Mouse (Mus musculus) heart, embryonic 14.5 days (tissue): ENCODE measurements around the gene 9930104L06Rik. TPM values are rescaled to one million over a fixed set of nuclear protein-coding genes. Genes with fewer than 3 reads are reported as not detected.
"Not testable (repeated sequence)": the region's sequence is repeated elsewhere in the genome, so short reads cannot be mapped to it uniquely, and the experiment has no call there.

Source experiments
- ATAC-seq: fragments of 200-750 bp; cut with Nextera tagmentation; 2 replicates; pipeline ENCODE4 v1.8.0; 2017; ENCODE audit warnings: low read depth, moderate TSS enrichment; ENCODE audit not compliant: insufficient number of reproducible peaks, insufficient read depth, low FRiP score
- H3K27ac ChIP-seq, 2 experiments: fragments of 200-500 bp in 1 of 2; fragments of 300-500 bp in 1 of 2; sonication (generic) in 1 of 2; replicated peaks in 1 of 2; 2 replicates each; pipeline ENCODE4 v1.5.1; 2012 to 2014; ENCODE audit warnings: low read depth in 2 of 2, low read length in 2 of 2, control low read depth in 1 of 2, mild to moderate bottlenecking in 1 of 2, mixed read lengths in 1 of 2; ENCODE audit not compliant: control insufficient read depth in 1 of 2, insufficient read depth in 1 of 2
- H3K27me3 ChIP-seq: fragments of 300-500 bp; sonication (generic); 2 replicates; pipeline ENCODE4 v1.6.1; 2014; ENCODE audit warnings: mild to moderate bottlenecking, low read length, control low read depth; ENCODE audit not compliant: control insufficient read depth, insufficient read depth
- H3K36me3 ChIP-seq: fragments of 300-500 bp; sonication (generic); 2 replicates; pipeline ENCODE4 v1.6.1; 2014; ENCODE audit warnings: mild to moderate bottlenecking, control low read depth, low read length, mixed read lengths; ENCODE audit not compliant: control insufficient read depth, insufficient read depth
- H3K4me1 ChIP-seq, 2 experiments: fragments of 200-500 bp in 1 of 2; fragments of 300-500 bp in 1 of 2; sonication (generic) in 1 of 2; 2 replicates each; pipeline ENCODE4 v1.6.1; 2012 to 2014; ENCODE audit warnings: low read length in 2 of 2, control low read depth in 1 of 2, mixed read lengths in 1 of 2; ENCODE audit not compliant: control insufficient read depth in 2 of 2, insufficient read depth in 2 of 2
- H3K4me2 ChIP-seq: fragments of 300-500 bp; sonication (generic); 2 replicates; pipeline ENCODE4 v1.6.1; 2014; ENCODE audit warnings: mild to moderate bottlenecking, low read length
- H3K4me3 ChIP-seq, 2 experiments: fragments of 200-500 bp in 1 of 2; fragments of 300-500 bp in 1 of 2; sonication (generic) in 1 of 2; 2 replicates each; pipeline ENCODE4 v1.5.1; 2012 to 2014; ENCODE audit warnings: low read length in 2 of 2, mild to moderate bottlenecking in 2 of 2, control low read depth in 1 of 2, low read depth in 1 of 2, moderate library complexity in 1 of 2; ENCODE audit not compliant: control insufficient read depth in 1 of 2, insufficient read depth in 1 of 2
- H3K9ac ChIP-seq: fragments of 300-500 bp; sonication (generic); 2 replicates; pipeline ENCODE4 v1.6.1; 2014; ENCODE audit warnings: mild to moderate bottlenecking, low read length
- H3K9me3 ChIP-seq: fragments of 300-500 bp; sonication (generic); 2 replicates; pipeline ENCODE4 v1.6.1; 2016; ENCODE audit warnings: low read length, control low read depth; ENCODE audit not compliant: control insufficient read depth
- WGBS: fragments of 180-500 bp; shearing (Covaris S2); extraction: QIAGEN DNeasy Blood & Tissue Kit; methylation state at CpG from one replicate; pipeline ENCODE4 v1.1.7; 2014; 5-methylcytosine and 5-hydroxymethylcytosine counted together
- polyA plus RNA-seq: library from polyadenylated mRNA; unstranded; fragments of >200 nt; fragmentation: Nextera tagmentation; extraction: Ambion mirVana; gene quantifications from 2 replicates; pipeline ENCODE4 v1.2.1, GENCODE M21; 2014

9930104L06Rik gene
- polyA plus RNA-seq, 1 experiment from 2014 or later, result 4.3 TPM

DNA sequence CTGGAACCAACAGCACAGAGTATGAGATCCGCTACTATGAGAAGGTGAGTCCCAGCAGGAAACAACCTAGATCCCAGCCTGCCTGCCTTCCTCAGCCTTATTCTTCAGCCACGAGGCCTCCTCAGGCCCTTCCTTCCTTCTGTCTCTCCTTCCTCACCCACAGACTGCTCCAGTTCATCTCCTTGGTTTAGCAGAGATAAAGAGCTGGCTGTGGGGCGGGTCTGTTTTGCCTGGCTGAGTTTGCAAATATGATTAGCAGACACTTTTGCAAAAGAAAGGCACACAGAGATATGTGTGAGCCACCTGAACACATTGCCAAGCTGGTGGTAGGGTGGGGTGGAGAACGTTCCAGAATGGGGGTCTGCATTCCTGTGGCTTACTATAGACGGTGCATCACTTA, 36.9 kb upstream of the 9930104L06Rik start:
- H3K4me2 ChIP-seq, result no peak overlapping the region
- no peak overlapping the region for H3K27ac ChIP-seq
- no peak overlapping the region for H3K4me3 ChIP-seq
- H3K9ac ChIP-seq, result no peak overlapping the region
- no peaks in the 10 kb centered on the region for H3K9me3 ChIP-seq
- WGBS, result 52% methylated on average over 5 of the region's 5 CpGs
- H3K4me1 ChIP-seq, result peaks cover 3 to 4% of the 10 kb centered on the region in 2 experiments
- ATAC-seq, result no peak
- H3K36me3 ChIP-seq, result no peaks in the 10 kb centered on the region
- peaks cover 44% of the 10 kb centered on the region for H3K27me3 ChIP-seq

DNA sequence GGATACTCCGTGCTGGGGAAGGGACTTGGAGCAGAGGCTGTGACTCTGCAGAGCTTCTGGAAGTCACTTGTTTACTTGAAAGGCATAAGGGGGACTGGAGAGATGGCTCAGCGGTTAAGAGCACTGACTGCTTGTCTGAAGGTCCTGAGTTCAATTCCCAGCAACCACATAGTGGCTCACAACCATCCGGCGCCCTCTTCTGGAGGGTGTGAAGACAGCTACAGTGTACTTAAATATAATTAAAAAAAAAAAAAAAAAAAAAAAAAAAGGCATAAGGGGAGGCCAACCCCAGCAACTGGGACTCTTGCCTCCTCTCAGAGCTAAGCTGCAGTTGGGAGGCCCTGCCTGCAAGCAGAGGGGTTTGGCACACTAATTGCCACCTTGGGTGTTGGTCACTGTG, 31.4 kb upstream of the 9930104L06Rik start:
- H3K27me3 ChIP-seq, result peaks cover 8% of the 10 kb centered on the region; the same call in 1 of the 2 replicates
- H3K9ac ChIP-seq, result no peak overlapping the region
- no peaks in the 10 kb centered on the region for H3K9me3 ChIP-seq
- ATAC-seq, result no peak
- H3K4me3 ChIP-seq, result no peak overlapping the region
- 66% methylated on average over 4 of the region's 4 CpGs for WGBS
- no peaks in the 10 kb centered on the region for H3K36me3 ChIP-seq
- peaks cover 3 to 7% of the 10 kb centered on the region in 2 experiments; a peak in 2 of 4 replicates for H3K4me1 ChIP-seq
- no peak overlapping the region for H3K27ac ChIP-seq
- H3K4me2 ChIP-seq, result no peak overlapping the region

DNA sequence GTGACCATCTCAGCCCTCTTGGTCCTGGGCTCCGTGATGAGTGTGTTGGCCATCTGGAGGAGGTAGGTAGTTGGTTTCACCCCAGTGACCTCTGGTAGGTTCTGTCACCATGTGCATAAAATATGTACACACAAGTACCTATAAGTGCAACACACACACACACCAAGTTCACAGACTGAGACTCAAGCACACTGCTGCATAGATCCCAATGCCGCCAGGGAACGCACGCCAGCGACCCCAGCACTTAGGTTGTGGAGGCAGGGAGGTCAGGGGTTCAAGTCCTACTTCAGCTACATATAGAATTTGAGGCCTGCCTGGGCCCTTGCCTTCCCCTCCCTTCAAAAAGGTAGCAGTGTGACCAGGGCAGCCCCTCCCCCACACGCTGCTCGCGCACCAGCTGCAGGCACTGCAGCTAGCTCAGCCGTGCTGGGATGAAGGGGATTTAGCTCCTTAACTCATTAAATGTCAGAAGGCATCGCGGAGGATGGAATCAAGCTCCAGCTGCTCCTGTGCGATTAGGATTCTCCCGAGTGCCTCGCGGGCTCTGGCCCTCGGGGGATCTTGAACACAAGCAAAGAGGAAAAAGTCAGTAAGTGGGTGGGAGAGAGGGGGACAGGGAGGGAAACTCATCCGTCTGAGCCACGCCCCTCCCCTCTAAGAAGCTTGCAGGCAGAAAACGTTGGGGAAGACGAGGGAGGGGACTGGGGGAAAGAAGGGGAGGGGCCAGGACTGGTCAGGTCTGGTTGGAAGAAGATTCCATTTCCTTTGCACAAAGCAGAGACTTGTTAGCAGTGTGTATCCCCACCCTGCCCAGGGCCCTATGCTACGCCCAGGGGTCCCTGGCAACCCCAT, 30.7 kb upstream of the 9930104L06Rik start:
- H3K27ac ChIP-seq, result no peak overlapping the region
- H3K4me3 ChIP-seq, result 0 out of 4 replicates have a peak overlapping the region, but pooled peaks of 1 of the 2 experiments have one; percentile 4
- 0 out of 2 replicates have a peak, but pooled peaks have one; percentile 40 for ATAC-seq
- peak overlapping the region; percentile 34; the same call in 1 of the 2 replicates for H3K9ac ChIP-seq
- WGBS, result 9% methylated on average over 21 of the region's 21 CpGs
- peak overlapping the region; percentile 56 for H3K4me2 ChIP-seq
- H3K36me3 ChIP-seq, result no peaks in the 10 kb centered on the region
- H3K27me3 ChIP-seq, result peaks cover 8% of the 10 kb centered on the region; the same call in 1 of the 2 replicates
- peaks cover 3 to 7% of the 10 kb centered on the region in 2 experiments; a peak in 2 of 4 replicates for H3K4me1 ChIP-seq
- H3K9me3 ChIP-seq, result no peaks in the 10 kb centered on the region

DNA sequence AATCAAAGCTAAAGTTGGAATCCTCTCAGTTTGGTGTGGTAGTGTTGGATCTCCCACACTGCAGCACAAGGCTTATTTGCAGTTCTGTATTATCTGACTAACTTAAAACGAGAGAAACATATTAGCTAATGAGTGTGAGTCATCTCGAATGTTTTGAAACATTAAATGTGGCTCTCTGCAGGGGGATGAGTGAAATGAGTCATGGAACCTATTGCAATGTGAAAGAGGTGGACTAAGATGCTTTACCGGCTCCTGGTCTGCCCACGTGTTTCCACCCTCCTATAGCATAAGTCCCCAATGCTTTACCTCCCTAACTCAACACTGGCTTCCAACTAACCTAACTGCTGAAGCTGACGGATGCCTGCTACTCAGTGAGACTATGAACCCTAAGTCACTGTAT, 8.7 kb upstream of the 9930104L06Rik start:
- ATAC-seq, result no peak
- H3K4me3 ChIP-seq, result no peak overlapping the region

DNA sequence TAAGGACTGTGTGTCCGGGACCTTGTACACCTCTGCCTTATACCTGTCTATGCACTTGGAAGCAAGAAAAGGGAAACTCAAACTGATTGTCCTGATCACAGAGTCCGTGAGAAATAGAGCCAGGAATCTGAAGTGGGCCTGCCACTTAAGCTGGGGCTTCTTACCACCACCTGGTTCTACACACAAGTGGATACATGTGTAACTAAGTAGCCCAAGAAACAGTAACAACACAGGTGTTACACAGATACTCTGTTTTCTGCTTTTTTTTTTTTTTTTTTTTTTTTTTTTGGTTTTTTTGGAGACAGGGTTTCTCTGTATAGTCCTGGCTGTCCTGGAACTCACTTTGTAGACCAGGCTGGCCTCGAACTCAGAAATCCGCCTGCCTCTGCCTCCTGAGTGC, 2.4 kb downstream of the 9930104L06Rik start, which contains the start of gene Cdca8:
Gene Cdca8, minus strand, starts transcription at position 101 of the 400 bp plus-strand sequence.
- not testable (repeated sequence) for H3K27ac ChIP-seq, H3K9me3 ChIP-seq, H3K27me3 ChIP-seq, H3K4me3 ChIP-seq, ATAC-seq, H3K9ac ChIP-seq, H3K4me2 ChIP-seq
- H3K36me3 ChIP-seq, result peaks cover 52% of the 10 kb centered on the region
- WGBS, result 93% methylated on average over 4 of the region's 4 CpGs
- peaks cover 4 to 18% of the 10 kb centered on the region in 2 experiments for H3K4me1 ChIP-seq

More for the DNA sequence above, 8.7 kb upstream of the 9930104L06Rik start:
- H3K4me1 ChIP-seq, result no peaks in the 10 kb centered on the region
- H3K27ac ChIP-seq, result no peak overlapping the region
- peaks cover 82% of the 10 kb centered on the region for H3K36me3 ChIP-seq
- no peaks in the 10 kb centered on the region for H3K9me3 ChIP-seq
- no peak overlapping the region for H3K4me2 ChIP-seq
- H3K9ac ChIP-seq, result no peak overlapping the region
- H3K27me3 ChIP-seq, result no peaks in the 10 kb centered on the region
- WGBS, result 93% methylated on average over 5 of the region's 5 CpGs

DNA sequence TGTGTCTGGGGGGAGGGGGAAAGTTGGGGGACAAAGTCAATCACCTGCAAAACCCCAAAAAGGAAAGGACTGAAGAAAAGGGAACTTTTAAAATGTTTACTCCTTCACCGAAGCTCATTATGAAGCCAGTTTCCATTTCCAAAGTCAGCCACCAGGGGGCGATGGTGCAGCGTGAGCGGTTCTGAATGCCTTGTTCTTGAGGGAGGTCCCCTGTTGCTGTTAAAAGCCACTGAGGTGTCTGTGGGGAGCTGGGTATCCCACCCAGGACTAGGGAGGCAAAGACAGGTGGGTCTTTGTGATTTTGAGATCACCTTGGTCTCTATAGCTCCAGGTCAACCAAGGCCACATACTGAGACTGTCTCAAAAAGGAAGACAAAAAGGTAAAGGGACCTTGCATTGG, 6.2 kb downstream of the 9930104L06Rik start:
- ATAC-seq, result no peak
- Histone ChIP-seq H3K27ac (no peak overlapping the region), H3K27me3 (no peaks in the 10 kb centered on the region), H3K4me2 (no peak overlapping the region), H3K4me3 (no peak overlapping the region), H3K9me3 (no peaks in the 10 kb centered on the region), H3K36me3 (peaks cover 48% of the 10 kb centered on the region), H3K4me1 (peaks cover 0 to 3% of the 10 kb centered on the region in 2 experiments; a peak in 1 of 4 replicates), H3K9ac (no peak overlapping the region)
- whole genome bisulfite sequencing, result 7% methylated on average over 4 of the region's 4 CpGs

DNA sequence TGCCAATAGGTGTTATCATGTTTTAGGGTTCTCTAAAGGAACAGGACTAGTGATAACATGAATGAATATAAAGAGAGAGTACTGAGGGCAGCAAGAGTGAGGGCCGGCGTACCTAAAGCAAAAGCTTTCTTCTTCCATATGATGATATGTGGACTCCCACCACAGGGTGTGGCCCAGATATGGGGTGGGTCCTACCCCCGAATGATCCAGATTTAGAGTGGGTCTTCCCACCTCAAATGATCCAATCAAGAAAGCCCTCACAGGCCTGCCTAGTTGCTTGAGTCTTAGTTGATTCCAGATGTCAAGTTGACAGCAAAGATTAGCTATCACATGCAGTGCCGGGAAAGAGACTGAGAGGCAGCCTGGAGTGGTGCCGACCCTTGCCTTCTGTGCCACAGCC, 6.9 kb downstream of the 9930104L06Rik start:
- peaks cover 42% of the 10 kb centered on the region for H3K36me3 ChIP-seq
- H3K4me3 ChIP-seq, result no peak overlapping the region
- H3K27ac ChIP-seq, result no peak overlapping the region
- ATAC-seq, result no peak
- no peaks in the 10 kb centered on the region for H3K27me3 ChIP-seq
- H3K4me1 ChIP-seq, result no peaks in the 10 kb centered on the region
- no peak overlapping the region for H3K4me2 ChIP-seq
- no peak overlapping the region for H3K9ac ChIP-seq
- 58% methylated on average over 5 of the region's 5 CpGs for WGBS
- no peaks in the 10 kb centered on the region for H3K9me3 ChIP-seq
